Mouse (Mus musculus) layer of hippocampus, adult 11-12 months (tissue): Measurements from ENCODE around the gene Madcam1.

Experiments used
- DNase-seq: peaks from one replicate; pipeline ENCODE4 v3.0.0; 2022; ENCODE audit warnings: low spot score

Madcam1 gene

DNA sequence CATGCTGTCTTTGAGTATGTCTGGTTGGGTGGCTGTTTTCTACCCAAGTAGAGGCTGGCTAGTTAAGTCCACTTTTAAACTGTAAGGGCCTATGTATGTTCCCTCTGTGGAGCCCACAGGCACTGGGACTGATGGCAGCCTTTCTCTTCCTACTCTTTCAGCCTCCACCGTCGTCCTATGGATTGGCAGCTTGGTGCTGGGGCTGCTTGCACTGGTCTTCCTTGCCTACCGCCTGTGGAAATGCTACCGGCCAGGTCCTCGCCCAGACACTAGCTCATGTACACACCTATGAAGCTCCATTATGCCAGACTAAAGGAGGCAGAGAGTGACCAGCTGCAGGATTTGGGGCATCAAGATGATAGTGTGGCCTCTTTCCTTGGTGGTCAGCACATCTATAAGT, 3.7 kb downstream of the Madcam1 start:
- no peak for DNase-seq

DNA sequence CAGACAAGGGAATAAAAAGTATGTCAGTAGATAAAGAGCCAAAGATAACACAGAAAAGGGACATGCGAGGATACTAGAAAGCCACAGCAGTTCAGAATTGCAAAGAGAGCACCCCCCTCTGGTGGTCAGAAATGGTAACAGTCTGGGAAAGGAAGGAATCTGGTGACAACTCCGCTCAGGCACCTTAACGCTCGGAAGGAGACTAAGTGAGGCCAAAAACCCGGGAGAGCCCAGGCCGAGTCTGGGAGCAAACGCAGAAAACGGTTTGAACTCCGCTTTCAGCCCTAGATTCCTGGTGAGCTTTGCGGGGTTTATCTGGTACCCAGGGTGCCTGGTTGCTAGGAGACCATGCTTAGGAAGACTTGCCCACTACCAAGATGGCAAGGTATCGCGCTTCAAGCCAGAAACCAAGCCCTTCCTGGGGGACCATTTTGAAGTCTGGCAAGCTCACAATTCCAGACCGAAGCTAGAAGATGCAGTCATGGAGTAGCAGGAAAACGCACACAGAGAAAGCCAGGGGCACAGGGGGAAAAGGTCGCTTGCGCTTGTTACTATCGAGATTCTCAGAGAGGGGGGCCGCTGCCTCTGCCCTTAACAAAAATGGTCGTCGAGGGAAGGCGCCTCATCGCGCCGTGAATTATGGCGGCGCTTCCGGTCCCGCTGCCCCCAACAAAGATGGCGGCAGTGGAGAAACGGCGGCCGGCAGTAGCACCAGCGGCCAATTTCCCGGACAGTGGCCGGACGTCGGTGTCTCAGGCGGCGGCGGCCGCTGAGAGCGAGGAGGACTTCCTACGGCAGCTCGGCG, 4.6 kb downstream of the Madcam1 start, which contains the start of gene Tpgs1:
Gene Tpgs1, plus strand, starts transcription at position 599 of the 805 bp plus-strand sequence.
- peak; percentile 95 for DNase-seq

DNA sequence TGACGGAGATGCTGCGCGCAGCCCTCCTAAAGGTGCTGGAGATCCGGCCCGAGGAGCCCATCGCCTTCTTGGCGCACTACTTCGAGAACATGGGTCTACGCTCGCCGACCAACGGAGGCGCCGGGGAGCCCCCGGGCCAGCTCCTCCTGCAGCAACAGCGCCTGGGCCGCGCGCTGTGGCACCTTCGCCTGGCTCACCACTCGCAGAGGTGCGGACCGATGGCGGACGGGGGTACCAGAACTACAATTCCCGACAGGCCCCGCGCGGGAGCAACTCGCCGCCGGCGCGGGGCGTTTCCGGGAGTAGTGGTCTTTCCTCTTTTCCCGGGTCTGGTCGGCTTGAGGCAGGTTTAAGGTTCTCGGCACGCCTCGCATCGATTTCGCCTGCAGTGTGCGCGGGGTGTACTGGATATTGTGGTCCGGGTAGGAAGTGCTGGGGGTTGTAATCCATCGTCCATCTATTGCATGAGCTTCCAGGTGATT, 5.3 kb downstream of the Madcam1 start:
- DNase-seq = peak; percentile 82

DNA sequence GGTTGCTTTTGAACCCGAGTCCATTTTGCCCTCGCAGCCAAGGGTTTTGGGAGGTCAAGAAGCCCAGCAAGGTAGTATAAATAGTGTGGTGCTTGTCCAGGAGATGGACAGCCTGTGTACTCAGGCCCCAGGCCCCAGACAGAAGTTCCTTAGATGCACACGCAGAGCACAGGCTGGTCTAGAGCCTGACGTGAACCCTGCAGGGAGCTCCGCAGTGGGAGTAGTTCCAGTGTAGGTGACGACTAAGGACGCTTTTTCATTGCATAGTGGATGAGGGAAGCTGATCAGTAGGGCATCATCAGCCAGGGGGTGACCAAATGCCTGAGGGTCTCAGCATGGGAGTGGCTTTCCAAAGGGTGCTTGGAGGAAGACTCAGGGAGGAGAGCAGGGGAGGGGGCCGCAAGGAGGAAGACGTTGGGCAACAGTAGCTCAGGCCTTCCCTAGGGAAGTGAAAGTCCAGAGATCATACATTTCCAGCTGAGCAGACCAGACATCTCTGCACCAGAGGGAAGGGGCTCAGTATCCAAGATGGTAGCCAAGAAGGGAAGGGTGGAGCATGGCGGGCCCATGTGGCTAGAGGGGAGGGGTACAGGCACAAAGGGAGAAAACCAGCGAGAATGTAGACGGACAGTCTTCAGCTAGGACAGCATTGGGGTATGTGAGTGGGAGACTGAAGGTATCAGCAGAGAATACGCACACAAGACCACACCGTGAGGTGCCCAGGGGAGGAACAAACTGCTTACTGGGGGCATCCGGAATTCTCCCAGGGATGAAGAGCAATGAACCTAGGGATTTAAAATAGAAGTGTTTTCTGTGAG, 5.9 kb downstream of the Madcam1 start:
- DNase-seq = no peak

DNA sequence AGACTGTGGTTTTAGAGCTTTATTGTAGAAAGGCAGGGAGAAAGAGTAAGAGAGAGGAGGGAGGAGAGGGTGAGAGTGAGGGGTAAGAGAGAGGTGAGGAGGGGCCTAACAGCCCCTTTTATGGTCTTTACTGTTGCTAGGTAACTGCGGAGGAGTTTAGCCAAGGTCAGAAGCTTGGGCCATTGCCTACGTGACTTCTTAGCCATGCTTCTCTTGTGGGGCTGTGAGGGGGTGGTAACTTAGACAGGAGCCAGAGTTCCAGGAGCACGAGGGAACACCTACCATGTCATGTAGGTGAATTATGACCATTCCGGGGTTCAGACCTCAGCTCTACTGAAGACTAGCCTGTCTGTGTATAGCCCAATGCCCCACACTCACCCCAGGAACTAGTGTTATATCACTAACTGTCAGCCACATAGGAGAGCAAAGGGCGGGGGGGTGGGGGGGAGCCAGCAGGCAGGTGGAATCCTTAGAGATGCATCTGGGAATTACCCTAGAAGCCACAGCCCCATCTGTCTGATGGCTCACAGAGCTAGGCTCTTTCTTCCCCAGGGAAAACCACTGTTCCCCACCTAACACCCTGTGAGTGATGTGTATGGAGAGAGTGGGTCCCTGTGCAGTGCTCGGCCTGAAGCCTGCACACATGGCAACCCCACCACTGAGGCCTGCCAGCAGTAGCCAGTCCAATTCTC, 7.2 kb downstream of the Madcam1 start:
- DNase-seq = no peak

DNA sequence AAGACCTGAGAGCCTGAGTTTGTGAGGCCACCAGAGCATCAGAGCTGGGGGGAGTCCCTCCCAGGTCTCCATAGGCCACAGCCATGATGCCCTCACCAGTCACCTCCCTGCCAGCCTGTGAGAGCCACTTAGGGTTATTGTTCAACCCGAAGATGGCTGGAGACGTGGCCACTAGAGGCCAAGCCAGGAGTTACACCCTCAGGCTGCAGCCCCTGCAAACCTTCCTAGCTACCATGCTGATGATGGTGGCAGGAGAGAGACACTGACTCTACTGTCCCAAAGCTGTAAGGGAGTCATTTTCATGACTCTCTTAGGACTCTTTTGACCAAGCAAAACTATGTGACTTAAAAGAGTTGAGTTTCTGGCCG, 7.7 kb downstream of the Madcam1 start:
- no peak for DNase-seq

DNA sequence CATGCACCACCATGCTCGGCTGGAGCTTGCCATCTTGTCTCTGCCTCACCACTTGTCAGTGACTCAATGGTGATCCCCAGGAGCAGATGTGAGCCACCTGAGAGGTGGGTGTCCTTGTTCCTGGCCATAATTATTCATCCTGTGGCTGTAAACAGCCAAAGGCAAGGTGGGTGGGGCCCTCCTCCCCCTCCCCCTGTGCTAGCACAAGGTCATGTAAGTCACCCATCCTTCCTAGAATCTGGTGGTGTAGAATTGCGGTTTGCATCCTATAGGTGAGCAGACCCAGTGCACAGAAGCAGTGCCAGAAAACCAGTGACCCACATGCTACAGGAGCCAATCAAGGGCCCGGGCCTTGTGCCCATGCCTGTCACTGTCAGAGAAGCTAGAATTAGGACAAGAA, 8.7 kb downstream of the Madcam1 start:
- DNase-seq = no peak

DNA sequence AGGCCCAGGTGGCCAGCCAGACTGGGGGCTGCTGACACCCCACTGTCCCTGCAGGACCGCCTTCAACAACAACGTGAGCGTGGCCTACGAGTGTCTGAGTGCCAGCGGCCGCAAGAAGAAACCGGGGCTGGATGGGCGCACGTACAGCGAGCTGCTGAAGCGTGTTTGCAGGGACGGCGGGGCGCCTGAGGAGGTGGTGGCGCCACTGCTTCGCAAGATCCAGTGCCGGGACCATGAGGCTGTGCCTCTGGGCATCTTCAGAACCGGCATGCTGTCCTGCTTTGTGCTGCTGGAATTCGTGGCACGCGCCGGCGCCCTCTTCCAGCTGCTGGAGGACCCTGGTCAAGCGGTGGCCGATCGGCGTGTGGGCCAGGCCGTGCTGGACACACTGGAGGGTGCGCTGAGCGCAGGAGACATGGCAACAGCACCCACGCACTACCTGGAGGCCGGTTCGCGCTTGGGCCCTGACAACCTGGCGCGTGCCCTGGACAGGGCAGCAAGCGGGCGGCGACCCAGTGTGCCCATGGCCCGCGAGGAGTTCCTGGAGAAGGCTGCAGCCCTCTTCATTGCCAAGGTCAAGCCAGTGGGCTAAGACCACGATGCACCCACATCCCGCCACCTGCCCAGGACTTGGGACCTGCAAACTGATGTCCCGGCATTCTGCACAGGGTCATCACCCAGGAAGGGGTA, 11.1 kb downstream of the Madcam1 start:
- DNase-seq = no peak

DNA sequence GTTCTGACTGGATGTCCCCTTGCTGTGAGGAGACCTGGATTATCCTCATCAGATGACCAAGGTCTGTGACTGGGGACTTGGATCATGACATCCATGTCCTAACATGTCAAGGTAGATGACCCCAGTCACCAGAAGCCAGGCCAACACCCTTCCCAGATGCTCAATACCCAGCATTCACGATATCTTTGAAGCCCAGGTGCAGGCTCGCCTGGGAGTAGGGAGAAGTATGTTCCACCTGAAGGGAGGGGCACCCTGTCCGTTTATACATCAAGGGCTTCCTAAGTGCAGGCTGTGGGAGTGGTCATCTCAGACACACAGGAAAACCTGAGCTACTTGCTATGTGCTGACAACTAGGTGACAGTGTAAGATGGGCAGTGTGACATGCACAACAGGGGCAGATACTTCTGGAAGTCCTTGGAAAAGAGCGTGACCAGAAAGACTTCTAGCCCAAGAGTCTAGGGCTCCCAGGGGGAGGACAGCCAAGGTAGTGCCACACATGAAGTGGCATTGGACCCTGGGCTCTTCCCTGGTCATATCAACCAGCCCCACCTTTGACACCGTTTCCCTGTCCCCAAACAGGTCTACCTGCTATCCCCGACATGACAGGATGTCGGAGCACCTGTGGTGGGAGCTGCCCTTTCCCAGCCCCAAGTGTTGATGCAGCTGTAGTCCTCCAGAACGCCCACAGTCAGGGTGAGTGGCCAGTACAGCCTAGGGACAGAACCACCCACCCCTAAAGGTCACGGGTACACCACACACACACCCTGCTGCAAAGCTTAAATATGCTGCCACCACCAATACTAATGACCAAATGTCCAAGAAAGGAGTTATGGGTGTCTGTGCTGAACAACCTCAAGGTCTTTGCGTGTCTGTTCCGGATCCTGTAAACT, 16.5 kb downstream of the Madcam1 start:
- no peak for DNase-seq

DNA sequence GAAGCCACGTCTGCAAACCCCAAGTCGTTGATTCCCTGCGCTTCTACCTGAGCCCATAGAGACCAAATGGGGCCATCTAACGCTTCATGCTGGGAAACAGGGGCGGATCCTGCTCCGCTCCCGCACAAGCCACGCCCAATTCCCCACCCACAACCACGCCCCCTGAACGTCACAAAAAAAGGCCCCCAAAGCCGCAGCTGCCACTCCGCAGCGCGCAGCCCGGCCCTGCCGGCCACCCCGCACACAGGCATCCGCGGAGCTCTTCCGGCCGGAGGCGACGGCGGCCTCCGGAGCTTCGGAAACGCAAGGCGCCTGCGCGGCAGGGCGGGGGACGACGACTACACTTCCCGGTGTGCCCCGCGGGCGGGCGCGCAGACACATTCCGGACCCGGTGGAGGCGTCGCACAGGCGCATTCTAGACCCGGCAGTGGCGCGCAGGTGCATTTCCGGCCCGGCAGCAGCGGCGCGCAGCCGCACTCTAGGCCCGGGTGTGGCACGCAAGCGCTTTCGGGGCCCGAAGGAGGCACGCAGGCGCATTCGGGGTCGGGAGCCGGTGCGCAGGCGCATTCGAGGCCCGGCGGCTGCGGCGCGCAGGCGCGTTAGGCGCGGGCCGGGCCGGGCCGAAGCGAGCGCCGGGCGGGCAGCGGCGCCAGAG, 17.4 kb downstream of the Madcam1 start, which contains the start of gene Cdc34:
Gene Cdc34, plus strand, starts transcription at position 605 of the 655 bp plus-strand sequence.
- DNase-seq = peak; percentile 100

DNA sequence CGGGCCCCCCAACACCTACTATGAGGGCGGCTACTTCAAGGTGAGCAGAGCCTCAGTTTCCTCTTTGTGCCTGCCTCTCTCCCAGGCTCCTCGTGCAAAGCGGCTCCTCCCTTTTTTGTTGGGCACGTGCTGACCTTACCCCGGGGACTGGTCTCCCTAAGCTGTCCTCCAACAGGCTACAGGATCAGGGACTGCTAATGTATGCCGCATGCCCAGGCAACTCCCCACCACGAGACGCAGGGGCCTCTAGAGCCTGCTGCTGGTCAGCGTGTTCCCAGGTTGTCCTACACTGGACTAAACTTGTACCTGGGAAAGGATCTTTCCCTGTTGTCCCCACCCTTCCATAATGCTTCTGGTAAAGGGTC, 18.2 kb downstream of the Madcam1 start:
- DNase-seq = no peak

DNA sequence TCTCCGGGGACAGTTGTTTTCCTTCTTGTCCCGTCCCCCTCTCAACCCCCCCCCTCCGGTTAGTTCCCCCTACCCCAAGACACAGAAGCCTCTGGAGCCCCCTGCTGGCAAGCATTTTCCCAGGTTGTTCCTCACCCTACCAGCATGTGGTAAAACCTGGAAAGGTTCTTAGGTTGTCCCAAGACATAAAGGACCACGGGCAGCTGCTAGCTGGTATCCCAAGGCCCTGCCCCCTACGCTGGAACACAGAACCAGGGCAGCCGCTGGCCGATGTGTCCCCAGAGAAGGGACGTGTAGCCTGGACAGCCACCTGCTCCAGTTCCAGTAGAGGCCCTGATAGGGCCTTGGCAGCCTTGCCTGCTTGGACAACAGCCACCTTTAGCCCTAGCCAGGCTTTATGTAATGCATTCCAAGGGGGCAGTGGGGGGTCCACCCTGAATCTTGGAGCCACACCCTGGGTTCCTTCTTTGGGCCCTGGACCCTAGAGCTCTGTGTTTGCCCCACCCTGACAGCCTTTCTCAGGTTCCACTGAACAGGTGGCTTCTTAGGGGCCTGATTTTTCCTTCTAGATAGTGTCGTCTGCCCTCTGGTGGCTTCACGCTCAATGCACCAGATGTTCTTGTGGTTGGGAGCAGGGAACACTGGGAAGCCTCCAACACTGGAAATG, 18.7 kb downstream of the Madcam1 start:
- DNase-seq = peak; percentile 67

DNA sequence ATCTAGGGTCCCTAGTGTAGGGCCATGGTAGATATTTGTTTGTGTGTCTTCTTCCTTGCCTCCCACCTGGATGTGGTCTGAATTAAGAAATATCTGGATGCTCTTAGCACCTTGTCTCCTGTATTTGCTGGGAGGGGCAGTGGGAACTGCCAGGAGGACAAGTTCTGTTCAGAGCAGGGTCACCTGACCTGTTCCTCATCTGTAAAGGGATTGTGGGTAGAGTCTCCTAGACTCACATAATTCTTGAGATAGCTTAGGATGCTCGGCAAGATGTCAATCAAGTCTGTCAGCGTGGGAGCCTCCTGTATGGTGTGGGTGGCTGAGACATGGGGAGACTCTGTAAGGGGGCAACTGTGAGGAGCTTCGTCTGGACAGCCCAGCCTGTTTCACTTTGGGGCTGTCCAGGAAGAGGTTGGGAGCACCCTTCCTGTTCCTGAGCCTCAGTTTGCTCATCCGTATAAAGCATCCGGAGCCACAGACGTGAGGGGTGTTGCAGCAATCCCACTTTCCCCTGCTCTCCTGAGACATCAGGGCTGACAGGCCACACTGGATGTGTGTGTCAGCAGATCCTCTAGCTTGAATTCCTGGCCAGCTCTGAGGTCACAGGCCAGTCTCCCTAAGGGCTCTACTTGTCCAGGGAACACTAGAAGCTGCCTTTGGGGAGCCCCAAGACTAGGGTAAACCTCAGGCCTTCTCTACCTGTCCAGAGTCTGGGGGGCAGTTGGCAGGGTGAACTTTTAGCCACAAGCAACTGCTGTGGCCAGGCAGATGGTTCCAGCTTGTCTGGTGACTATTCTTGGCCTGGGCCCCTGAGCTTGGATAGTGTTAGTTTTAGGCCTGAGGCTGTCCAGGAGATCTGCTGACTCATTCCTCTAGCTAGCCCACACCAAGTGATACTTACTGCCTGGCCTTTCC, 19.6 kb downstream of the Madcam1 start:
- no peak for DNase-seq

DNA sequence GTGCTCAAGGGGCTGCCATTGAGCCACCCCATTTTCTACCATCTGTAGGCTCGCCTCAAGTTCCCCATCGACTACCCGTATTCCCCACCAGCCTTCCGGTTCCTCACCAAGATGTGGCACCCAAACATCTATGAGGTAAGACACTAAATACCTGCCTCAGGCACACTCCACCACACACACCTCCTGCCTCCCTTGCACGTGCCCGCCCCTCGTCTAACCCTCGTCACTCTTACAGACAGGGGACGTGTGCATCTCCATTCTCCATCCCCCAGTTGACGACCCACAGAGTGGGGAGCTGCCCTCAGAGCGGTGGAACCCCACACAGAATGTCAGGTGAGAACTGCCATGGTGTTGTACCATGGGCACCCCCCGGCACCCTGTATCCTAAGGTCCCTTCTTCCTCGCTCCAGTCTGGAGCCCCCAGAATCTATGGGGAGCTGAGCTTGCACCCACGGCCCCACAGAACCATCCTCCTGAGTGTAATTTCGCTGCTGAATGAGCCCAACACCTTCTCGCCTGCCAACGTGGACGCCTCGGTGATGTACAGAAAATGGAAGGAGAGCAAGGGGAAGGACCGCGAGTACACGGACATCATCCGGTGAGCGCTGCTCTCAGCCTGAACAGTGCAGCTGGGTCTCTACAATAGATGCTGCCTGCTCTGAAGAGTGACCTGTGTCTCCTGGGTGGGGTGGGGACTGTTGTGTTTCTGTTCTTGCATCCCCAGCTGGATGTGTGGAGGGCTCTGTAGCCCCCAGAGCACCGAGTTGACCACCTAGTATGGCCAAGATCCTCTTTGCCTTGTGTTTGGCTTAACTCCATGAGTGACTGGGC, 20.6 kb downstream of the Madcam1 start:
- no peak for DNase-seq

DNA sequence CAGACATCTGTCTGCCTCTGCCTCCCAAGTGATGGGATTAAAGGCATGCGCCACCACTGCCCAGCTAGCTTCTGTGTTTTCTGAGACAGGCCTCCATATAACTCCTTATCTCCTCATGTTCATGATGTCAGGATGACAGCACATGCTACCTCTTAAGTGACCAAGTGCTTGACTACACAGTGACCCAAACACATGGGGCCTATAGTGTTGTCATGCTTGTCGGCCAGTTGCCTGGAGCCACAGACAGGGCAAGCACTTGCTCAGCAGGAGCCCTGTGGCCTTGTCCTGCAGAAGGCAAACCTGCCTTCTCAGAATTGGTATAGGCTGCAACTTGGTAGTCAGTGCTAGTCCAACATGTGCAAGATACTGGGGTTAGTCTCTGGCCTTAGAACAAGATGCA, 21.9 kb downstream of the Madcam1 start:
- no peak for DNase-seq

DNA sequence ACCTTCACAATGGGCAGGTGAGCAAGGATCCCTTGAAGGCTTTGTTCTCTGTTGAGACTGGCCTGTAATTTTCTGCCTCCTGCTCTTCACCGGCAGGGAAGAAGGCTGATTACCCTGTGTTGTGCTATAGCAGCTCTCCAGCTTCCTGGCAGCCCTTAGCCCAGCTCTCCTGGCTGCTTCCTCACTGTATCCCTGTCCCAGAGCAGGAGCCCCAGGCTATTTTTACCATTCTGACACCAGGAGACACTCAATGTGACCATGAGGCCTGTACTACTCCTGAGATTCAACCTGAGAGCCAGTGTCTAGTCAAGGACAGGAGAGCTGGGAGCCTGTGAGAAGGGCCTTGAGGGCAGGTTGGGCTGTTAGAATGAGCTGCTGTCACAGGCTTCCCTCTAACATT, 22.3 kb downstream of the Madcam1 start:
- DNase-seq = no peak

DNA sequence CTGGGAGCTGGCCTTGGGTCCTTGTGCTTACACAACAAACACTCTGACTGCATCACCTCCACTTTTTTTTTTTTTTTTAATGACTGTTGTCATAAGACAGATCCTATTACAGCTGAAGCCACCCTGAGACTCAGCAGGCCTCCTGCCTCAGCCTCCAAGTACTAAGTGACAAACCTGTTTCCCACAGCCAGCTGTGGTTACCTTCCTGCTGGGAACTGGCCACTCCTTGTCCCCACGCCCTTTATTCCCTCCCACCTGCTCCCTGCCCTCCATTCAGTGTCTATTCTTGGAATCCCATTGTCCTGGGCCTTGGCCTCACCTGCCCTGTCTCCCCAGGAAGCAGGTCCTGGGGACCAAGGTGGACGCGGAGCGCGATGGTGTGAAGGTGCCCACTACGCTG, 23.2 kb downstream of the Madcam1 start:
- DNase-seq = no peak

DNA sequence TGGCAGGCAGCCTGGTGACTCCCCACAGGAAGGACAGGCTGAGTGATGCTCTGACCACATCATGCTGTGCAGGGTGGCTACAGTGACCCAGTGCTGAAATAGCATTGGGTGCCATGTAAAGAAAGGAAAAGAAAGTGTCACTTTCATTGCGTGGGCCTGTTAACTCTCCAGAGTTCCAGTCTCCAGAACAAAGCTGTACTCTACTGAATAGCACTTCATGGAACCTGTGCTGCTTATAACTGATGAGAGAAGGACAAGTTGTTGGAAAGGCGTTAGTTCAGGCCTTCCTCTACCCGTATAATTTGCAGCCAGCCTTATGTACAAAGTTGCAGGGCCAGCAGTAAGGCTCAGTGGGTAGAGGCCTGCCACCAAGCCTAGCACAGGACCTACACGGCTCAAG, 24.4 kb downstream of the Madcam1 start, which contains the start of gene Gzmm:
Gene Gzmm, plus strand, starts transcription at position 301 of the 400 bp plus-strand sequence.
- DNase-seq = no peak
